Mouse (Mus musculus) spleen, adult 2 months (tissue): ENCODE results near the gene Yeats4. TPM values are rescaled to one million over a fixed set of nuclear protein-coding genes. Genes with fewer than 3 reads are reported as not detected.

ENCODE experiments used
- DNase-seq, 2 experiments: peaks; one replicate each; pipeline versions ENCODE4 v3.0.0 to v3.0.0-alpha.2; 2012 to 2021; ENCODE audit warnings: low spot score in 2 of 2, low read depth in 1 of 2
- H3K27ac ChIP-seq: fragments of 200-500 bp; 2 replicates; pipeline ENCODE4 v1.5.1; 2012; ENCODE audit warnings: low read length, inconsistent platforms; ENCODE audit not compliant: insufficient read depth
- H3K27me3 ChIP-seq: fragments of 200-500 bp; 2 replicates; pipeline ENCODE4 v1.6.1; 2012; ENCODE audit warnings: mild to moderate bottlenecking, moderate library complexity, low read length, inconsistent platforms; ENCODE audit not compliant: control insufficient read depth, insufficient read depth
- H3K36me3 ChIP-seq: fragments of 200-500 bp; 2 replicates; pipeline ENCODE4 v1.6.1; 2012; ENCODE audit warnings: mild to moderate bottlenecking, low read length, inconsistent platforms; ENCODE audit not compliant: control insufficient read depth, insufficient read depth
- H3K4me1 ChIP-seq: fragments of 200-500 bp; 2 replicates; pipeline ENCODE4 v1.6.1; 2011; ENCODE audit warnings: inconsistent platforms; ENCODE audit not compliant: control insufficient read depth, insufficient read depth, insufficient read length
- H3K4me3 ChIP-seq: fragments of 200-500 bp; 2 replicates; pipeline ENCODE4 v1.5.1; 2011; ENCODE audit warnings: mild to moderate bottlenecking, inconsistent platforms; ENCODE audit not compliant: insufficient read depth, insufficient read length; ENCODE audit errors: extremely low read depth
- CTCF ChIP-seq: fragments of 200-500 bp; IDR thresholded peaks from 2 replicates; pipeline ENCODE4 v1.5.1; 2011; ENCODE audit warnings: mild to moderate bottlenecking, inconsistent platforms; ENCODE audit not compliant: insufficient read depth, insufficient read length, insufficient replicate concordance; ENCODE audit errors: extremely low read depth
- POLR2A ChIP-seq: fragments of 200-500 bp; IDR thresholded peaks from 2 replicates; pipeline ENCODE4 v1.6.1; 2011; ENCODE audit warnings: low read depth, low read length, inconsistent platforms
- WGBS: fragments of 180-500 bp; shearing (Covaris S2); methylation state at CpG from one replicate; pipeline ENCODE4 v1.1.7; 2018; 5-methylcytosine and 5-hydroxymethylcytosine counted together
- polyA plus RNA-seq: library from polyadenylated mRNA; depleted of rRNA; stranded (reverse); fragments of >200 nt; gene quantifications from 2 replicates; pipeline ENCODE4 v1.2.3, GENCODE M21; 2012

Gene Yeats4
- polyA plus RNA-seq, 1 experiment, result 27.5 TPM

- no peak for TF ChIP-seq CTCF
- TF ChIP-seq POLR2A, result no peak
- H3K27me3 ChIP-seq, result no peaks in the 10 kb centered on the region
- no peak overlapping the region for H3K27ac ChIP-seq
- no peak for DNase-seq
- H3K36me3 ChIP-seq, result no peaks in the 10 kb centered on the region
- no peak overlapping the region for H3K4me3 ChIP-seq
- WGBS, result 58% methylated on average over 2 of the region's 2 CpGs
- no peaks in the 10 kb centered on the region for H3K4me1 ChIP-seq
Measured at GRCm38 (mm10) chr10:117203558-117203981, 20.7 kb downstream of the Yeats4 start.

- no peak for TF ChIP-seq CTCF
- TF ChIP-seq POLR2A, result no peak
- H3K27me3 ChIP-seq, result no peaks in the 10 kb centered on the region
- no peak overlapping the region for H3K27ac ChIP-seq
- H3K36me3 ChIP-seq, result no peaks in the 10 kb centered on the region
- no peak for DNase-seq
- H3K4me3 ChIP-seq, result no peak overlapping the region
- no peaks in the 10 kb centered on the region for H3K4me1 ChIP-seq
- 85% methylated on average over 17 of the region's 17 CpGs for WGBS
Measured at GRCm38 (mm10) chr10:117202981-117203557, 21.2 kb downstream of the Yeats4 start.

DNA sequence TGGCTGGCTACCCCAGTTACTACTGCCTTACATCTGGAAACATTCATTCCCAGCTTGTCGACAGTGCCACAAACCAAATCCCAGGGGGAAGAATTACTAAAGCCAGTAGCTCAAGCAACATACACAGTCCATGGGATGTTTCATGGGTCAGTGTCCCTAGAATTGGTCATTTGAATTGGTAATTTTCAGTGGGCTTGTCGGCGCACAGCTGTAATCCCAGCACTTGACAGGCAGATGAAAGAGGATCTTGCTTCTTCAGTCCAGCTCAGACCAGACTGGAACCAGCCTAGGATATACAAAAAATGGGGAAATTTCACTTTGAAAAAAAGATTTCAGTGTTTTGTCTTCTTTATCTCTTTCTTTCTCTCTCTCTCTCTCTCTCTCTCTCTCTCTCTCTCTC lies 24.6 kb downstream of the Yeats4 start:
- Histone ChIP-seq H3K4me1 (no peaks in the 10 kb centered on the region), H3K36me3 (no peaks in the 10 kb centered on the region), H3K27me3 (no peaks in the 10 kb centered on the region), H3K27ac (no peak overlapping the region), H3K4me3 (no peak overlapping the region)
- TF ChIP-seq POLR2A (no peak), CTCF (no peak)
- DNase-seq, result no peak
- 89% methylated on average over 3 of the region's 3 CpGs for WGBS

GRCm38 (mm10) chr10:117196696-117197095 lies 27.6 kb downstream of the Yeats4 start:
- Histone ChIP-seq H3K27me3 (no peaks in the 10 kb centered on the region), H3K27ac (no peak overlapping the region), H3K36me3 (no peaks in the 10 kb centered on the region), H3K4me1 (no peaks in the 10 kb centered on the region), H3K4me3 (no peak overlapping the region)
- no peak for DNase-seq
- TF ChIP-seq CTCF (no peak), POLR2A (no peak)
- 90% methylated on average over 3 of the region's 3 CpGs for WGBS

- TF ChIP-seq CTCF (no peak), POLR2A (no peak)
- H3K4me1 ChIP-seq, result no peaks in the 10 kb centered on the region
- no peak overlapping the region for H3K4me3 ChIP-seq
- no peaks in the 10 kb centered on the region for H3K36me3 ChIP-seq
- no peaks in the 10 kb centered on the region for H3K27me3 ChIP-seq
- WGBS, result 97% methylated on average over 4 of the region's 4 CpGs
- no peak overlapping the region for H3K27ac ChIP-seq
- DNase-seq, result no peak
Measured at GRCm38 (mm10) chr10:117195748-117196147, 28.6 kb downstream of the Yeats4 start.

GRCm38 (mm10) chr10:117195005-117195404 lies 29.3 kb downstream of the Yeats4 start:
- Histone ChIP-seq H3K36me3 (no peaks in the 10 kb centered on the region), H3K27me3 (no peaks in the 10 kb centered on the region), H3K4me3 (no peak overlapping the region), H3K4me1 (no peaks in the 10 kb centered on the region), H3K27ac (no peak overlapping the region)
- WGBS, result 94% methylated on average over 12 of the region's 12 CpGs
- no peak for TF ChIP-seq CTCF
- no peak for TF ChIP-seq POLR2A
- no peak for DNase-seq

DNA sequence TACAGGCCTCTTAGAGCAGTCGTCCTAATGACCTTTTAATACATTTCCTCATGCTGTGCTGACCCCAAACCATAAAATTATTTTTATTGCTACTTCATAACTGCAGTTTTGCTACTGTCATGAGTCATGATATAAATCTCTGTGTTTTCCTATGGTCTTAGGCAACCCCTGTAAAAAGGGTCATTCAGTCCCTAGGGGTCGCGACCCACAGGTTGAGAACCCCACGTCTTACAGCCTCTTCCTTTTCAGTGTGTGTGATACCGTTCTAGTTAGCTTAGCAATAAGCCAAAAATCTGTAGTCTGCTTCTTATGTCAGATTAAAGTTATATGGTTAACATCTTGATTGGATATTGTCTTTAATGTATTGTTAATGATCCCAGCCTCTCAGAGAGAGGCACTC lies 30.9 kb downstream of the Yeats4 start:
- TF ChIP-seq CTCF (no peak), POLR2A (no peak)
- no peaks in the 10 kb centered on the region for H3K27me3 ChIP-seq

More for the DNA sequence above, 30.9 kb downstream of the Yeats4 start:
- H3K36me3 ChIP-seq, result no peaks in the 10 kb centered on the region
- WGBS, result 91% methylated on average over 5 of the region's 5 CpGs
- no peaks in the 10 kb centered on the region for H3K4me1 ChIP-seq
- DNase-seq, result no peak
- H3K4me3 ChIP-seq, result no peak overlapping the region
- H3K27ac ChIP-seq, result no peak overlapping the region
